Mouse (Mus musculus) heart, embryonic 12.5 days (tissue): ENCODE data around the gene Tarsl2. TPM values are rescaled to one million over a fixed set of nuclear protein-coding genes. Genes with fewer than 3 reads are reported as not detected.

Experiments
- ATAC-seq: fragments of 200-750 bp; cut with Nextera tagmentation; 2 replicates; pipeline ENCODE4 v1.8.0; 2017; ENCODE audit warnings: moderate TSS enrichment, moderate library complexity; ENCODE audit not compliant: insufficient number of reproducible peaks, low FRiP score
- H3K27ac ChIP-seq: fragments of 300-500 bp; sonication (generic); 2 replicates; pipeline ENCODE4 v1.5.1; 2016; ENCODE audit warnings: mild to moderate bottlenecking, moderate library complexity; ENCODE audit not compliant: poor library complexity, severe bottlenecking
- H3K27me3 ChIP-seq: fragments of 300-500 bp; sonication (generic); replicated peaks from 2 replicates; pipeline ENCODE4 v1.6.1; 2016; ENCODE audit warnings: mild to moderate bottlenecking, moderate library complexity
- H3K36me3 ChIP-seq: fragments of 300-500 bp; sonication (generic); 2 replicates; pipeline ENCODE4 v1.6.1; 2016; ENCODE audit warnings: mild to moderate bottlenecking, moderate library complexity
- H3K4me1 ChIP-seq: fragments of 300-500 bp; sonication (generic); replicated peaks from 2 replicates; pipeline ENCODE4 v1.6.1; 2016; ENCODE audit warnings: mild to moderate bottlenecking
- H3K4me2 ChIP-seq: fragments of 300-500 bp; sonication (generic); 2 replicates; pipeline ENCODE4 v1.6.1; 2016; ENCODE audit warnings: mild to moderate bottlenecking, moderate library complexity
- H3K4me3 ChIP-seq: fragments of 300-500 bp; sonication (generic); 2 replicates; pipeline ENCODE4 v1.5.1; 2016; ENCODE audit warnings: mild to moderate bottlenecking
- H3K9ac ChIP-seq: fragments of 300-500 bp; sonication (generic); 2 replicates; pipeline ENCODE4 v1.6.1; 2016; ENCODE audit warnings: mild to moderate bottlenecking, moderate library complexity
- H3K9me3 ChIP-seq: fragments of 300-500 bp; sonication (generic); replicated peaks from 2 replicates; pipeline ENCODE4 v1.6.1; 2016; ENCODE audit warnings: mild to moderate bottlenecking, moderate library complexity
- WGBS: fragments of 180-500 bp; shearing (Covaris S2); methylation state at CpG from one replicate; pipeline ENCODE4 v1.1.7; 2016; 5-methylcytosine and 5-hydroxymethylcytosine counted together
- polyA plus RNA-seq: library from polyadenylated mRNA; unstranded; fragments of >200 nt; fragmentation: Nextera tagmentation; extraction: Ambion mirVana; gene quantifications from 2 replicates; pipeline ENCODE4 v1.2.1, GENCODE M21; 2016

The Tarsl2 gene
- polyA plus RNA-seq, 1 experiment from 2014 or later: 22.1 TPM

- Histone ChIP-seq H3K36me3 (no peaks in the 10 kb centered on the region), H3K9me3 (no peaks in the 10 kb centered on the region), H3K4me2 (no peak overlapping the region), H3K27me3 (no peaks in the 10 kb centered on the region), H3K4me1 (peaks cover 7% of the 10 kb centered on the region), H3K4me3 (no peak overlapping the region), H3K27ac (no peak overlapping the region), H3K9ac (no peak overlapping the region)
- no peak for ATAC-seq
- 83% methylated on average over 3 of the region's 3 CpGs for WGBS
Observed at GRCm38 (mm10) chr7:65735261-65735660, 90.6 kb downstream of the Tarsl2 start.

DNA sequence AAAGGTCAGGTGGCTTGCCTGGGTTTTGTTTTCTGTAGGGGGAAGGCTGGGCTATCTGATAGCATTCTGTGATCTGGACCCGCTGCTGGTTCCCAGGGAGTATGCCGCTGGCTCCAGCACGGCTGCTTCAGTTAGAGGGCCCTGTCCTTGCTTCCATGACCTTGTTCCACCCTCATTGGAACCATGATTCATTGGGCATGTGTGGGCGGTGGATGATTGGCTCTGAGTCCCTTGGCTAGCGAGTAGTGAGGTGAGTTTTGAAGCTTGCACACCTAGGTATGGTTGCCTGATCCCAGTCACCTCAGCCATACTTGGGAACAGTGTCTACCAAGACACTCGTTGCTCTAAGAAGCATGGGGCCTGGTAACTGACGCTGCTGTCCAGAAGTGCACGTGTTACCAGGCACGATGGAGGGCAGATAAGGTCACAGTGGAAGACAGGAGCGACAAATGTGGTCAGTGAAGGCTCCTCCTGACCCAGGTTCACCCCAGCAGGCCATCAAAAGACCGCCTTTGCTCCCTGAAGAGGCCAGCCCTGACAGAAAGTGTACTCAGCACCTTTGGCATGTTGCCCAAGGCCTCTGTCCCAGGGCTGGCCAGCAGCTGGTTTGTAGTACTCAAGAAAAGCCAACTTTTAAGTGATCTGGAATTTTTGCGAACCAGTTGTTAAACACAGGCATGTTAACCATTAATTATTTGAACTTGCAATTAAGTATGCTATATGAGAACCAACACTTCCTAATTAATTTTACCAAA, 92.8 kb downstream of the Tarsl2 start:
- no peak overlapping the region for H3K4me2 ChIP-seq
- no peak overlapping the region for H3K9ac ChIP-seq
- H3K27ac ChIP-seq: no peak overlapping the region
- H3K4me1 ChIP-seq: peaks cover 7% of the 10 kb centered on the region
- no peaks in the 10 kb centered on the region for H3K36me3 ChIP-seq
- no peaks in the 10 kb centered on the region for H3K9me3 ChIP-seq
- 59% methylated on average over 12 of the region's 12 CpGs for WGBS
- H3K27me3 ChIP-seq: no peaks in the 10 kb centered on the region
- H3K4me3 ChIP-seq: no peak overlapping the region
- ATAC-seq: no peak

Other genes with a start within 250 kb of the Tarsl2 start
- 35.5 and 41.4 TPM in 2 replicates for gene Tjp1, start 117.1 kb upstream of the Tarsl2 start, polyA plus RNA-seq
- gene Tm2d3, start 46.3 kb downstream of the Tarsl2 start, polyA plus RNA-seq: 39.2 and 39.3 TPM in 2 replicates
- gene Pcsk6, start 216.8 kb downstream of the Tarsl2 start, polyA plus RNA-seq: 2.7 and 3.2 TPM in 2 replicates